Mouse (Mus musculus): ENCODE data around the gene Zmynd19. TPM values are rescaled to one million over a fixed set of nuclear protein-coding genes. Genes with fewer than 3 reads are reported as not detected.
A peak's percentile ranks its signal among the peaks of the same experiment; 100 is the strongest.

Gene Zmynd19
- total and polyA plus RNA-seq, 3 experiments, result 6.4 to 17.5 (median 16.7) TPM

GRCm38 (mm10) chr2:24975704-24976297 lies 26.2 kb downstream of the Zmynd19 start, which contains the start of gene Pnpla7:
Pnpla7 (plus strand) TSS chr2:24976033.
- under 1% methylated on average over 16 of the region's 16 CpGs for WGBS
- DNase-seq, result peak; percentile 78 to 88
- TF ChIP-seq POLR2A (IDR thresholded peaks at IDR 0.05; ENCODE audit: insufficient read depth, low read depth, low read length), result no peak; the same call in none of the 2 replicates
- TF ChIP-seq EP300 (IDR thresholded peaks at IDR 0.05; ENCODE audit: insufficient read depth, low read depth, low read length), result 0 out of 2 replicates have a peak, but pooled peaks have one; percentile 24
- H3K9ac ChIP-seq (ENCODE audit: low read depth, low read length), result peak within 1 kb of the TSS; percentile 75
- no peaks in the 10 kb centered on the region for H3K27me3 ChIP-seq (ENCODE audit: control insufficient read depth, insufficient read depth, low read length)
- peak within 1 kb of the TSS; percentile 91 for H3K27ac ChIP-seq
- H3K36me3 ChIP-seq (ENCODE audit: control insufficient read depth, insufficient read depth, low read length), result no peaks in the 10 kb centered on the region; the same call in 1 of the 2 replicates
- intact Hi-C loops (cut with DNase I), result no loop called here
- H3K79me2 ChIP-seq (replicated peaks; ENCODE audit: control insufficient read depth, insufficient read depth, low read length), result no peaks in the 10 kb centered on the region
- H3K4me3 ChIP-seq, result peak within 1 kb of the TSS; percentile 76
- H3K4me1 ChIP-seq (ENCODE audit: control insufficient read depth, insufficient read depth, low read length), result peaks cover 4% of the 10 kb centered on the region

GRCm38 (mm10) chr2:24976960-24977359 lies 27.4 kb downstream of the Zmynd19 start:
- Histone ChIP-seq H3K79me2 (replicated peaks; ENCODE audit: control insufficient read depth, insufficient read depth, low read length) (no peaks in the 10 kb centered on the region), H3K27me3 (ENCODE audit: control insufficient read depth, insufficient read depth, low read length) (no peaks in the 10 kb centered on the region), H3K4me3 (no peak overlapping the region), H3K4me1 (ENCODE audit: control insufficient read depth, insufficient read depth, low read length) (peaks cover 4% of the 10 kb centered on the region), H3K9ac (ENCODE audit: low read depth, low read length) (no peak overlapping the region), H3K27ac (no peak overlapping the region), H3K36me3 (ENCODE audit: control insufficient read depth, insufficient read depth, low read length) (no peaks in the 10 kb centered on the region; the same call in 1 of the 2 replicates)
- intact Hi-C loops (cut with DNase I), result no loop called here
- no peak for DNase-seq
- 92% methylated on average over 5 of the region's 5 CpGs for WGBS
- no peak for TF ChIP-seq CTCF (IDR thresholded peaks at IDR 0.05)
- TF ChIP-seq POLR2A (IDR thresholded peaks at IDR 0.05; ENCODE audit: insufficient read depth, low read depth, low read length), result no peak
- TF ChIP-seq EP300 (IDR thresholded peaks at IDR 0.05; ENCODE audit: insufficient read depth, low read depth, low read length), result no peak

- TF ChIP-seq POLR2A (IDR thresholded peaks at IDR 0.05; ENCODE audit: insufficient read depth, low read depth, low read length) (no peak), CTCF (IDR thresholded peaks at IDR 0.05) (no peak), EP300 (IDR thresholded peaks at IDR 0.05; ENCODE audit: insufficient read depth, low read depth, low read length) (no peak)
- H3K27ac ChIP-seq, result no peak overlapping the region
- 50% methylated on average over 2 of the region's 2 CpGs for WGBS
- H3K4me3 ChIP-seq, result no peak overlapping the region
- no peaks in the 10 kb centered on the region for H3K36me3 ChIP-seq (ENCODE audit: control insufficient read depth, insufficient read depth, low read length)
- intact Hi-C loops (cut with DNase I), result no loop called here
- no peak overlapping the region for H3K9ac ChIP-seq (ENCODE audit: low read depth, low read length)
- no peaks in the 10 kb centered on the region for H3K4me1 ChIP-seq (ENCODE audit: control insufficient read depth, insufficient read depth, low read length)
- no peaks in the 10 kb centered on the region for H3K27me3 ChIP-seq (ENCODE audit: control insufficient read depth, insufficient read depth, low read length)
- H3K79me2 ChIP-seq (replicated peaks; ENCODE audit: control insufficient read depth, insufficient read depth, low read length), result no peaks in the 10 kb centered on the region
- DNase-seq, result no peak
Observed at GRCm38 (mm10) chr2:24987762-24988161, 38.2 kb downstream of the Zmynd19 start.

GRCm38 (mm10) chr2:24995332-24995731 lies 45.7 kb downstream of the Zmynd19 start:
- 83% methylated on average over 6 of the region's 6 CpGs for WGBS
- DNase-seq, result no peak
- intact Hi-C loops (cut with DNase I), result no loop called here
- H3K36me3 ChIP-seq (ENCODE audit: control insufficient read depth, insufficient read depth, low read length), result no peaks in the 10 kb centered on the region
- TF ChIP-seq CTCF (IDR thresholded peaks at IDR 0.05), result no peak
- no peaks in the 10 kb centered on the region for H3K79me2 ChIP-seq (replicated peaks; ENCODE audit: control insufficient read depth, insufficient read depth, low read length)
- H3K27ac ChIP-seq, result no peak overlapping the region
- no peaks in the 10 kb centered on the region for H3K27me3 ChIP-seq (ENCODE audit: control insufficient read depth, insufficient read depth, low read length)
- no peak overlapping the region for H3K9ac ChIP-seq (ENCODE audit: low read depth, low read length)
- H3K4me3 ChIP-seq, result no peak overlapping the region
- no peaks in the 10 kb centered on the region for H3K4me1 ChIP-seq (ENCODE audit: control insufficient read depth, insufficient read depth, low read length)

GRCm38 (mm10) chr2:24996471-24996870 lies 46.9 kb downstream of the Zmynd19 start:
- H3K4me3 ChIP-seq, result no peak overlapping the region
- DNase-seq, result no peak
- no peak overlapping the region for H3K27ac ChIP-seq
- no peaks in the 10 kb centered on the region for H3K36me3 ChIP-seq (ENCODE audit: control insufficient read depth, insufficient read depth, low read length)
- H3K79me2 ChIP-seq (replicated peaks; ENCODE audit: control insufficient read depth, insufficient read depth, low read length), result no peaks in the 10 kb centered on the region
- WGBS, result 95% methylated on average over 2 of the region's 2 CpGs
- intact Hi-C loops (cut with DNase I), result no loop called here
- no peaks in the 10 kb centered on the region for H3K4me1 ChIP-seq (ENCODE audit: control insufficient read depth, insufficient read depth, low read length)
- TF ChIP-seq POLR2A (IDR thresholded peaks at IDR 0.05; ENCODE audit: insufficient read depth, low read depth, low read length), result no peak
- TF ChIP-seq EP300 (IDR thresholded peaks at IDR 0.05; ENCODE audit: insufficient read depth, low read depth, low read length), result no peak
- TF ChIP-seq CTCF (IDR thresholded peaks at IDR 0.05), result no peak
- no peak overlapping the region for H3K9ac ChIP-seq (ENCODE audit: low read depth, low read length)
- no peaks in the 10 kb centered on the region for H3K27me3 ChIP-seq (ENCODE audit: control insufficient read depth, insufficient read depth, low read length)

GRCm38 (mm10) chr2:25000544-25001235 lies 51.1 kb downstream of the Zmynd19 start:
- DNase-seq, result no peak
- no peaks in the 10 kb centered on the region for H3K4me1 ChIP-seq (ENCODE audit: control insufficient read depth, insufficient read depth, low read length)
- WGBS, result 68% methylated on average over 3 of the region's 3 CpGs
- H3K27me3 ChIP-seq (ENCODE audit: control insufficient read depth, insufficient read depth, low read length), result no peaks in the 10 kb centered on the region
- intact Hi-C loops (cut with DNase I), result no loop called here
- TF ChIP-seq CTCF (IDR thresholded peaks at IDR 0.05) (peak; percentile 75), POLR2A (IDR thresholded peaks at IDR 0.05; ENCODE audit: insufficient read depth, low read depth, low read length) (no peak)
- H3K4me3 ChIP-seq, result no peak overlapping the region
- H3K27ac ChIP-seq, result no peak overlapping the region
- H3K36me3 ChIP-seq (ENCODE audit: control insufficient read depth, insufficient read depth, low read length), result no peaks in the 10 kb centered on the region
- no peak overlapping the region for H3K9ac ChIP-seq (ENCODE audit: low read depth, low read length)
- no peaks in the 10 kb centered on the region for H3K79me2 ChIP-seq (replicated peaks; ENCODE audit: control insufficient read depth, insufficient read depth, low read length)

Measured in heart, adult 2 months (tissue).